Mouse (Mus musculus): ENCODE data around the gene Rps26. TPM values are rescaled to one million over a fixed set of nuclear protein-coding genes. Genes with fewer than 3 reads are reported as not detected.
A peak's percentile ranks its signal among the peaks of the same experiment; 100 is the strongest.

The Rps26 gene
- total RNA-seq (2014; fragmentation: Nextera tagmentation) = 4,124 and 4,641 TPM in 2 replicates
- 1,044 and 1,182 TPM in 2 replicates for total RNA-seq (2017)
- 4,182 and 5,947 TPM in 2 replicates for polyA plus RNA-seq (2012)

- Histone ChIP-seq H3K4me3 (ENCODE audit: low read depth, low read length) (peak within 1 kb of the TSS; percentile 79), H3K27me3 (ENCODE audit: insufficient read depth, low read length) (no peaks in the 10 kb centered on the region), H3K4me1 (ENCODE audit: insufficient read depth, low read depth, low read length) (peaks cover 34% of the 10 kb centered on the region), H3K9me3 (replicated peaks) (no peaks in the 10 kb centered on the region), H3K36me3 (replicated peaks) (peaks cover 35% of the 10 kb centered on the region)
- DNase-seq (ENCODE audit: low spot score) (peak; percentile 78), ATAC-seq (ENCODE audit: extremely low read depth, insufficient number of reproducible peaks, low FRiP score, poor library complexity, severe bottlenecking) (peak; percentile 93)
- no peak for TF ChIP-seq TAL1 (conservative IDR thresholded peaks at IDR 0.05; ENCODE audit: low read depth, low read length)
- TF ChIP-seq GATA1 (IDR thresholded peaks at IDR 0.05; ENCODE audit: borderline replicate concordance, low read length) = no peak
- no peak for TF ChIP-seq GATA2 (IDR thresholded peaks at IDR 0.05; ENCODE audit: borderline replicate concordance, low read depth, low read length)
- TF ChIP-seq CTCF (IDR thresholded peaks at IDR 0.05; ENCODE audit: low read depth, low read length) = no peak
- TF ChIP-seq POLR2AphosphoS5 (IDR thresholded peaks at IDR 0.05; ENCODE audit: insufficient replicate concordance, low read depth, low read length) = peak; percentile 86; the same call in 1 of the 2 replicates
Measured at GRCm38 (mm10) chr10:128626311-128627310, at the start of gene Rps26. TSS of gene Rps26 (minus strand) at chr10:128626747.

- Histone ChIP-seq H3K4me1 (ENCODE audit: insufficient read depth, low read depth, low read length) (peaks cover 15% of the 10 kb centered on the region), H3K27me3 (ENCODE audit: insufficient read depth, low read length) (no peaks in the 10 kb centered on the region; the same call in 1 of the 2 replicates), H3K4me3 (ENCODE audit: low read depth, low read length) (peak overlapping the region; percentile 74; the same call in 1 of the 2 replicates), H3K36me3 (replicated peaks) (peaks cover 24% of the 10 kb centered on the region), H3K9me3 (replicated peaks) (no peaks in the 10 kb centered on the region)
- TF ChIP-seq CTCF (IDR thresholded peaks at IDR 0.05; ENCODE audit: low read depth, low read length) (no peak), GATA2 (IDR thresholded peaks at IDR 0.05; ENCODE audit: borderline replicate concordance, low read depth, low read length) (no peak), POLR2AphosphoS5 (IDR thresholded peaks at IDR 0.05; ENCODE audit: insufficient replicate concordance, low read depth, low read length) (no peak), TAL1 (conservative IDR thresholded peaks at IDR 0.05; ENCODE audit: low read depth, low read length) (no peak), GATA1 (IDR thresholded peaks at IDR 0.05; ENCODE audit: borderline replicate concordance, low read length) (no peak)
- ATAC-seq (ENCODE audit: extremely low read depth, insufficient number of reproducible peaks, low FRiP score, poor library complexity, severe bottlenecking) (0 out of 2 replicates have a peak, but pooled peaks have one; percentile 31), DNase-seq (ENCODE audit: low spot score) (no peak)
Measured at GRCm38 (mm10) chr10:128674469-128675008, 48.0 kb upstream of the Rps26 start.

DNA sequence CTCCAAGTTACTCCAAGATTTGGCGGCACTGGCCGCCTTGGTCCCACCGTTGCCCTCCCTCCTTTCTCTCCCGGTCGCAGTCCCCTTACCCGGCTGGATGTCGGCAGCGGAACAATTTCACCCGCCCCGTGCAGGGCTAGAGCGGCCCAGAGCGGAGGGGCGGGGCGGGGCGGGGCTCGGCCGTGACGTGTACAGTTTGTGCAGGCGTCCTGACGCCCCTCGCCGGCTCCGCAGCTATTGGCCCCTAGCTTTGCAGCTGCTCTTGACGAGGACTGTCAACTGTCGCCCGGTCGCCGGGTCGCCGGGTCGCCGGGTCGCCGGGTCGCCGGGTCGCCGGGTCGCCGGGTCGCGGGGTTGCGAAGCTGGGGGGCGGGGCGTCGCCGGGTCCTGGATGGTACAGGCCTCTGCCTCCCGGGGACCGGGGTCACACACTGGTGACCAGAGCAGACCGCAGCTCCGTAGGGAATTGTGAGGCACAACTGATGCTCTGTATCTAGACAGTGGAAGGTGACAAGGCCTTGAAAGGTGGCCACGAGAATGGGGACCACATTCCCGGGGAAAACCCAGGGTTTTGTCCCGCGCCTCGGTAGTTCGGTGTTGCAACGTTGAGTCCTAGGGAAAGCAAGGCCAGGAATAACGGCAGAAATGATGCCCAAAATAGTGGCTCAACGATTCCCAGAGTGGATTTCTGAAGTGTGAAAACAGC lies 47.4 kb upstream of the Rps26 start, which contains the start of gene Suox:
Suox (minus strand) TSS at position 311 of the 706 bp plus-strand sequence.
- DNase-seq (ENCODE audit: low spot score) = peak; percentile 75
- Histone ChIP-seq H3K9me3 (replicated peaks) (no peaks in the 10 kb centered on the region), H3K4me1 (ENCODE audit: insufficient read depth, low read depth, low read length) (peaks cover 19% of the 10 kb centered on the region), H3K27me3 (ENCODE audit: insufficient read depth, low read length) (peaks cover under 1% of the 10 kb centered on the region; the same call in 1 of the 2 replicates), H3K36me3 (replicated peaks) (peaks cover 21% of the 10 kb centered on the region), H3K4me3 (ENCODE audit: low read depth, low read length) (peak within 1 kb of the TSS; percentile 74)
- no peak for TF ChIP-seq GATA2 (IDR thresholded peaks at IDR 0.05; ENCODE audit: borderline replicate concordance, low read depth, low read length)
- peak; percentile 86 for ATAC-seq (ENCODE audit: extremely low read depth, insufficient number of reproducible peaks, low FRiP score, poor library complexity, severe bottlenecking)

DNA sequence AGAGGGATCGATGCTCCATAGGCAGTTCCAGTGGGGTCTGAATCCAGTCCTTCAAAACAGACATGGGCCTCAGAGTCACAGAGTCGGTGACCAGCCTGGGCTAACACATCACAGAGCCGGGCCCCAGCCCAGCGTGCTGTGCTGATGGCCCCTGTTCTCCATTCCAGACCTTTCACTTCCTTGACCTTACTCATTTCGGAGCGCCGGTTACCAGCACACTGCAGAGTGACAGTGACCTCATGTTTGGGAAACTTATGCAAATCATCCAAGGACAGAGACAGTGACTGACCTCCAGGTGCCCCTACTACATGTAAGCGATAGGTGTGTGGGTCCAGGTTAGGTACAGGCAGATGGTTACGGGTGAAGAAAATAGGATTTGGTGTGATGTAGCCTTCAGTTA lies 44.6 kb upstream of the Rps26 start:
- no peak for TF ChIP-seq POLR2AphosphoS5 (IDR thresholded peaks at IDR 0.05; ENCODE audit: insufficient replicate concordance, low read depth, low read length)
- no peak for TF ChIP-seq GATA2 (IDR thresholded peaks at IDR 0.05; ENCODE audit: borderline replicate concordance, low read depth, low read length)
- no peak for TF ChIP-seq TAL1 (conservative IDR thresholded peaks at IDR 0.05; ENCODE audit: low read depth, low read length)
- TF ChIP-seq GATA1 (IDR thresholded peaks at IDR 0.05; ENCODE audit: borderline replicate concordance, low read length) = no peak
- TF ChIP-seq CTCF (IDR thresholded peaks at IDR 0.05; ENCODE audit: low read depth, low read length) = no peak
- no peaks in the 10 kb centered on the region for H3K9me3 ChIP-seq (replicated peaks)
- H3K36me3 ChIP-seq (replicated peaks) = peaks cover 21% of the 10 kb centered on the region
- H3K4me1 ChIP-seq (ENCODE audit: insufficient read depth, low read depth, low read length) = peaks cover 26% of the 10 kb centered on the region
- H3K4me3 ChIP-seq (ENCODE audit: low read depth, low read length) = no peak overlapping the region
- DNase-seq (ENCODE audit: low spot score) (no peak), ATAC-seq (ENCODE audit: extremely low read depth, insufficient number of reproducible peaks, low FRiP score, poor library complexity, severe bottlenecking) (no peak)
- H3K27me3 ChIP-seq (ENCODE audit: insufficient read depth, low read length) = peaks cover 10% of the 10 kb centered on the region

GRCm38 (mm10) chr10:128668790-128669672 lies 42.5 kb upstream of the Rps26 start:
- Histone ChIP-seq H3K36me3 (replicated peaks) (peaks cover 21% of the 10 kb centered on the region), H3K27me3 (ENCODE audit: insufficient read depth, low read length) (peaks cover 10% of the 10 kb centered on the region), H3K4me1 (ENCODE audit: insufficient read depth, low read depth, low read length) (peaks cover 34% of the 10 kb centered on the region), H3K4me3 (ENCODE audit: low read depth, low read length) (peak overlapping the region; percentile 69), H3K9me3 (replicated peaks) (no peaks in the 10 kb centered on the region)
- DNase-seq (ENCODE audit: low spot score) (no peak), ATAC-seq (ENCODE audit: extremely low read depth, insufficient number of reproducible peaks, low FRiP score, poor library complexity, severe bottlenecking) (no peak)
- TF ChIP-seq GATA2 (IDR thresholded peaks at IDR 0.05; ENCODE audit: borderline replicate concordance, low read depth, low read length) = no peak
- no peak for TF ChIP-seq TAL1 (conservative IDR thresholded peaks at IDR 0.05; ENCODE audit: low read depth, low read length)
- no peak for TF ChIP-seq POLR2AphosphoS5 (IDR thresholded peaks at IDR 0.05; ENCODE audit: insufficient replicate concordance, low read depth, low read length)
- no peak for TF ChIP-seq GATA1 (IDR thresholded peaks at IDR 0.05; ENCODE audit: borderline replicate concordance, low read length)
- no peak for TF ChIP-seq CTCF (IDR thresholded peaks at IDR 0.05; ENCODE audit: low read depth, low read length)

Measured in G1E (cell line).